Mouse (Mus musculus): ENCODE measurements around the gene Cemip2. TPM values are rescaled to one million over a fixed set of nuclear protein-coding genes. Genes with fewer than 3 reads are reported as not detected.

The Cemip2 gene
- total RNA-seq, 2 experiments from 2014 or later = 13.7 to 14.1 TPM

DNA sequence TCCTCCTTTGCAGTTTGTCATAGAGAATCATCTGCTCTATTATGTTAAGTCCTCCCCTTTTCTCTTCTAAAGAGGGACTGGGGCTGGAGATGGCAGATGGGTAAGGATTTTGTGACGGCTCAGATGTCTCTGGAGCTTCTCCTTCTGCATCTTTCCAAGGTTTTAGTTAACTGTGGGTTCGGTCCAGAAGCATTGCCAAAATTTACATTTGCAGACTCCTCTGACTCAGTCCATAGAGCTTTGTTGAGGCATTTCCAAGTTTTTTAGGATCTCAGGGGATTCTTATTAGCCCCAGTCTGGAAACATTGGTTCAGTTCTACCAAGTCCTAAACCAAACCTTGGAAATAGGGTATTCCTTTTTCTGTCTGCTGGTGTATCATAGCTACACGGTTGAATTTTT, 1.5 kb upstream of the Cemip2 start:
- no peak for DNase-seq (ENCODE audit: low spot score)
- intact Hi-C loops (cut with DNase I) = loop anchor here (1.0 to 5.0 kb wide), 2 partner anchors 46 to 167 kb away; no protein-coding TSS in a partner anchor

DNA sequence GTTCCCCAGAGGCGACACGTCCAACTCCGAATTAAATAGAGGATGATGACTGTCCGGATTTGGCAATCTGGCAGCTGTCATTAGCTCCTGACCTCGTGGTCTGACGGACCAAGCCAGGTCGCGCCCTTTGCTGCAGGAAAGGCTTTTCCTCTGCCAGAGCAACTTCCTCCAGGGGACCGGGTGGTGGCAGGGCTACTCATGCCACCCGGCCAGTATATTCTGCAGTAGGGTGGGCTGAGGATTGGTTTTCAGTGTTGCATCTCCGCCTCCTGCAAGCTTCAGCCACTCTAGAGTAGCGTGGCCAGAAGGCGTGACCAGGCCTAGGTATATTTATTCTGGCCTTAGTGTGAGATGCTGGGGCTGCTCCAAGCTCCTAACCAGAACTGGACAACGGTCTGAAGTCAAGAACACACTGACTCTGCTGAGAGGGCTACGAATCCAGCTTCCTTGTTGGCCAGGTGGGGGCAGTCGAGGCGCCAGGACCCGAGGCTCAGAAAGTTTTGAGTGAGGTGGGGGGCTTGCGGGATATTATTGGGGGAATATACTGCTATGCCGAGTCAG, 891 bp upstream of the Cemip2 start:
- DNase-seq (ENCODE audit: low spot score) = peak; percentile 53
- intact Hi-C loops (cut with DNase I) = loop anchor here (1.0 to 5.0 kb wide), 2 partner anchors 45 to 166 kb away; no protein-coding TSS in a partner anchor

DNA sequence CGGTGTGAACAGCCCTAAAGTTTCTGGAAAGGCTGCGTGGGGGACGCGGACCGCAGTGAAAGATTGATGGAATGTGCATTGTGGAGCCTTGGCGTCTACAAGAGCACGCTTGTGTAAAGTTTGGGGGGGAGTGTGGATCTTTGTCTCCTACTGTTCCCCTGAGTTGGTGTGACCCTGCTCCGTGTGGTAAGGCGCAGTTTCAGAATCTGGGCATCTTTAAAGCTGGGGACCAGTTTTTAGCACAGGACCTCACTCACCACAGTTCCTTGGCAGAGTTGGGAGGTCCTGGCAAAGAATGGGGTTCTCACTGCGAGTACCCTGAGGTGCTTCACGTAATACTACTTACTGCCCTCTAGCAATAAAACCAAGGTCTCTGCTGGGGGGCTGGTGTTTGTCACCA, 964 bp downstream of the Cemip2 start:
- no peak for DNase-seq (ENCODE audit: low spot score)
- intact Hi-C loops (cut with DNase I) = loop anchor here (5.0 kb wide), 1 partner anchor 43 kb away; no protein-coding TSS in a partner anchor

DNA sequence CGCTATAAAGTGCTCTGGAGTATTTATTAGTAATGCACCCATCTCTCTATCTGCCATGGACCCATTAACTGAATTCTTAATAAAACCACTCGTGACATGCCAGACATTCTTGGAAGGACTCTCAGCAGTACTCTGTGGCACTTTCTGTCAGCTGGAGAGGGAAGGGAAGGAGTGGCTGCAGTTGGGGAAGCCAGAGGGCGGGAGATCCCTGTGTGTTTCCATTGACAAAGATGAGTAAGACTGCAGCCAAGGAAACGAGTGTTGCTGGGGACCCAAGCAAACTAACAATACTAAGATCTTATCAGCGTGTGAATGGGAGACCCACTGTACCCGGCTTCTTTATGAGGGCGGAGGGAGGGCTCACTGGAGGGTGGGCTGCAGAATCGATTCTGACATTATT, 2.5 kb downstream of the Cemip2 start:
- DNase-seq (ENCODE audit: low spot score) = no peak
- intact Hi-C loops (cut with DNase I) = no loop called here

DNA sequence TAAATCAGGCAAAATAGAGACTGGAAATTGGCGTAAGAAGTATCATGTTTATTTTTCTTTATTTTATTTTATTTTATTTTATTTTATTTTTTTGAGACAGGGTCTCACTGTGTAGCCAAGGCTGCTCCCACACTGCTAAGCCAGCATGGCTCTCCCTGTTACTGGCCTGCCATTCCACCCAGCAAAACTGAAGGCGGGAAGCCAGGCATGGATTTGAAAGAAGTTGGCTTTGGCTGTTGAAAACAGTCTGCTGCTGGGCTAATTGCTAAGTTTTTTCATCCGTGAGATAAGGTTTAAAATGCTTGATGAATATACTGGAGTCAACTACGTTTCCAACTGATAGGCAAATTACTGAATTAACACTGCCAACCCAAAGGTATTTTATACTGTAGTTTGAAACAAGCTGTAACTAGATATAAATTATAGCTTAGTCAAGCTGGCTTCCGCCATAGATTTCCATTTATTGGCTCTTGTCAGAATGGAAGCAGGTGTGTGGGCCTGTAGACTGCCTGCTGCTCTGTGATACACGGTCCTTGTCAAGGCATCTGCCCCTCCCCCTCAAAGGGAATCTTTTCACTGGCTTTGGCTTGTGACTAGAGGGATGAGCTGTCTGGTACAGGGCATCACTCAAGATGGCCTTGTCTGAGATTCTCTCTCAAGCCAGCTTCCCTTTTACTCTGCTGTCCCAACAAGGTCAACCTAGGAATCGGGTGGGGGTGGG, 3.1 kb downstream of the Cemip2 start:
- DNase-seq (ENCODE audit: low spot score) = no peak
- intact Hi-C loops (cut with DNase I) = no loop called here

DNA sequence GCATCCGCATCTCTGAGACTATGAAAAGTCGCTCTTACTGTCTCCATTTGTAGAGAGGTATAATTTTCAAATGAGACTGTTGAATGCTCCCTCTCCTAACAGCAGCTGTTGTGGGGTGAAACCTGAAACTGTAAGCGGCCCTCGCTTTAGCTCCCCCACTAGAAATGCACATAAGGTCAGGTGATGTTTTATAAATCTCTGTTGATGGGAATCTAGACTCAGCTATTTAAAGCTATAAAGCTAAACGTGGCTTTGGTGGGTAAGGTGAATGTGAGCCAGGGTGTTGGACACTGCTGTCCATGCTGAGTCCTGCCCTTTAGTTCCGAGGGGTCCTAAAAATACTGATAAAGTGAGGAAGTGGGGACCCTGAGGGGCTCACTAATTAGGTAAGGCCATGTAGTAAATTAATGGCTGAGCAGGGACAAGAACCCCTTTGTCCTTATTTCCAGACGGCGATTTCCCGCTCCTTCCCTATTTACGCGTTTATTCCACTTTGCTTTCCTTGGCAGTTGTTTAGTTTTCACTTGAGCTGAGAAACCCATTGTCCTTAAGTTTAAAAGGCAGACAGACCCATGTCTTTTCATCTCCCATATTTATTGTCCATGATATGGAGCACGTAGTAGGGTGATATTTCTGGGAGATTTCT, 3.8 kb downstream of the Cemip2 start:
- DNase-seq (ENCODE audit: low spot score) = no peak
- intact Hi-C loops (cut with DNase I) = no loop called here

DNA sequence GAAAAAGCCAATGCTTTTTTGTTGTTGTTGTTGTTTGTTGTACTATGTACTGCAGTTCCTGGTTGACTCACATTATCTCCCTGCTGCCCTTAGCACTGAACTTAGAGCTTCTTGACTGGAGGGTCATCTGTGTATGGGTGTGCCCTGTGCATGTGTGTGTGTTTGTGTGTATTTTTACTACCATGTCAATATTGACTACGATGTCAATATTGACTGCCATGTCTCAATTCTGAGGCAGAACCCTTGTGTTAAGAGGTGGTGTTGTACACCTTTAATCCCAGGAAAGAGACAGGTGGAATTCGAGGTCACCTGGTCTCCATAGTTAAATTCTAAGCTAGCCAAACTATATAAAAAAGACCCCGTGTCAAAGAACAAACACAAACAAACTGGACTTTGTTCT, 5.6 kb downstream of the Cemip2 start:
- intact Hi-C loops (cut with DNase I) = no loop called here
- DNase-seq (ENCODE audit: low spot score) = no peak

DNA sequence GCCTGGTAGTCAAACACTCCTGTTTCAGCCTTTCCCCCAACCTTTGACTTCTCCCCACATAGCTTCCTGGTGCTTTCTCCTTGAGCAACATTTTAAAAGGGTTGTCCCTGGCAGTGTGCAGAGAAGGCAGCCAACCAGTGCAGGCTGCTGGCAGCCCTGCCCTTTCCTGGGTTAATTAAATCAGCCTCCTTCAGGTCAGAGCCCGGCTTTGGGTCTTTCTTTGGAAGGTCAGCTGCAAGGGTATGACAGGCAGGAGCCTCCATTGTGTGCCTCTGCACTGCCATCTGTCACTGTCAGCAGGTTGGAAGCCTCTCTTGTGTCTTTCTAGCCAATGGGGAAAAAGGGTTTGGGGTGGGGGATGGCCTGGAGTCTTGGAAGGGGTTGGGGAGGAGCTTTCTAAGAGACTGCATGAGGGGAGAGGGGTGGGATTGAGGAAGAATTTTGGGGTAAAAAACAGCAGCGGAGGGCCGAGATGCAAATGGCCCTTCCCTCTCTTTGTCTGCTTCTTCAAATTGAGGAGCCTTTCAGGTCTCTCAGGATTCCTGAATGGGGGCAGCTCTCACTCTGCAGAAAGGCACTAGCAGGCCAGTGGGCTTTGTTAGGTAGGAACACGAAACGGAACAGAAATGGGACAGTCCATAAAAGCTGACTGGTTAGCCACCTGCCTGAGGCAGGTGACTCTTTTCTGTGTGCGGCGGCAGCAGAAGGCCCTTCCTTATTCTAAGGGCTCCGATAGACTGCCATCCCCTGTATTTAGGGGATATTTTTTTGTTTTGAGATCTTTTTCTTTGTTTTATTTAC, 6.4 kb downstream of the Cemip2 start:
- intact Hi-C loops (cut with DNase I) = no loop called here
- DNase-seq (ENCODE audit: low spot score) = no peak

DNA sequence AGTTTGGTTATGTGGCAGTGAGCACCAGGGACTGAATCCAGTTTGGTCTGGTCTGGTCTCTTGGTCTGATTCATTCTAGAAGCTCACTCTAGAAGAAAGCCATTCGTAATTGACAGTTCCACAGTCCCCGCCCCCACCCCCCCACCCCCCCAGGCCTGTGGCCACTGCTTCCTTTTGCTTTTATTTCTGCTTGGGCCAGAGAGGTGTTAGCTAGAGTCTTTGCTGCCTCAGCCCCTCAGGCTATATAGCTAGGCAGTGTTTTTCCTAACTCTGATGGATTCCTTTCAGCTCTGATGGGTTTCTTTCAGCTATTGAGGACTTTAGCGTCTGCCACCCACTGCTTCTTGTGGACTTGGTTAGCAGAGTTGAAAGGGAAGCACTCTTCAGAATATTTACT, 7.0 kb downstream of the Cemip2 start:
- DNase-seq (ENCODE audit: low spot score) = no peak

DNA sequence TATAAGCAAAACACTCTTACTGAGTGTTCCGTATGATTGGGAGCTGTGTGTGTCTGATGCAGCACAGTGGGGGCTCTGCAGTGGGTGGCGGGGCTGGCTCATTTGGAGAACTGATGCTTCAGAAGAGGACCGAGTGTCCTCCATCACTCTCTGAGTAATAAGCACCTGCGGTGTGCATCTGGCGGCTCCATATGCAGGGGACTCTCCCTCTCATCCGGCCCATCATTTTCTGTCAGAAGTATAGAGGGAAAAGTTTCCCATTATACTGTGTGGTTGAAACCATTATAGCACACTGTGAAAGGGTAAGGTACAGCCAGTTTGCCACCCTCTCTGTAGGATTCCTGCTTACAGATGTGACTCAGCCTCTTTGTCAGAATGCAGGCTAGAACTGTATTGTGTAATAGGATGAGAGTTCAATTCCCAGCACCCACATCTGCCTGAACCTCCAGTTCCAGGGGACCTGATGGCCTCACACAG, 8.9 kb downstream of the Cemip2 start:
- intact Hi-C loops (cut with DNase I) = no loop called here
- no peak for DNase-seq (ENCODE audit: low spot score)

More for the DNA sequence above, 7.0 kb downstream of the Cemip2 start:
- intact Hi-C loops (cut with DNase I) = no loop called here

DNA sequence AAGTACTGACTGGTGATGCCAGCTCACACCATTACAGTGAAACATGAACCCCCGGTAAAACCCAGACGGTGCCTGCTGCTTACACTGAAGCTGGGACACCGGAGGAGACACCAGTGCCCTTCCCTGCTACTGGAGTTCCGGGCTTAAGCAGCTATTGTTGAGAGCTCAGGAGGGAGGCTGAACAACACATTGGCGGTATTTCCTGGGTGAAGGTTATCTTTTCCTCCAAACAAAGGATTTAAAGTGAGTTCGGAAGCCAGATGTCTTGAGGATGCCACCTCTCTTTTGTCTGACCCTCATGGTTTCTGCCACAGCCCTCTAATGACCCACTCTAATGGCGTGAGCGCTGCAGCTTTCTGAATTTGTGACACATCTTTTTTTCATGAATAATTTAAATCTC, 10.9 kb downstream of the Cemip2 start:
- no peak for DNase-seq (ENCODE audit: low spot score)
- intact Hi-C loops (cut with DNase I) = no loop called here

DNA sequence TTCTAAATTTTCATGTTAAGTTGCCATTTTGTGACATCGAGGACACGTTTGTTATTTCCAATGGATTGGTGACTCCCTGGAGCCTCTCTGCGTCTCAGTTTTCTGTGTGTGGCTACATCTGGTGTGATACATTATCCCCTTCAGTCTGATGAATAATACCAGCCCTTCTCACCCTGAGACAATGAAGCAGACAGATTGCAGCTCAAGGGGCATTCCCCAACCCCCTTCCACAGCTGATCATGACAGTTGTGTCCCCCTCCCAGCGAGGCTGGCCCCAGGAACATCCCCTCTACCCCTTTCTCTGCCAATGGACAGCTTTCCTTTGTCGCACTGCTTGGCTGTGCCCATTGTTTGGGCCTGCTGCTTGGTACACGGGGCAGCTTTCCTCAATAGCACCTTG, 11.5 kb downstream of the Cemip2 start:
- DNase-seq (ENCODE audit: low spot score) = no peak
- intact Hi-C loops (cut with DNase I) = no loop called here

DNA sequence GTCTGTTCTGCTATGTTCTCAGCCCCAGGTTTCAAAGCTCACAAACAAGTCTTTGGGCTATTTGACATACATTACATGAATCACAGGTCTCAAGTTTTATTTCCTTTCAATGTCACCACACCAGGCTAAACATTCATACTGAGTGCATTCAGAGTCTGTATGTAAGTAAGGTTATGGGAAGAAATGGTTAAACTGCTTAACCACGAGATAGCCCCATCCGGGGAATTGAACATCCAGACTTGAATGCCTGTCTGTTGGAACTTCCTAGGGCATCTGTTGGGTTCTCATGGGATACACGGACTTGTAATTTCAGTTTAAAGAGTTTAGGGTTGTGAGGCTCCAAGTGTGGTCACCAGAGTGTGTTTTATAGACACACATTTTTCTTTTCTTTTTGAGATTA, 13.2 kb downstream of the Cemip2 start:
- intact Hi-C loops (cut with DNase I) = no loop called here
- no peak for DNase-seq (ENCODE audit: low spot score)

DNA sequence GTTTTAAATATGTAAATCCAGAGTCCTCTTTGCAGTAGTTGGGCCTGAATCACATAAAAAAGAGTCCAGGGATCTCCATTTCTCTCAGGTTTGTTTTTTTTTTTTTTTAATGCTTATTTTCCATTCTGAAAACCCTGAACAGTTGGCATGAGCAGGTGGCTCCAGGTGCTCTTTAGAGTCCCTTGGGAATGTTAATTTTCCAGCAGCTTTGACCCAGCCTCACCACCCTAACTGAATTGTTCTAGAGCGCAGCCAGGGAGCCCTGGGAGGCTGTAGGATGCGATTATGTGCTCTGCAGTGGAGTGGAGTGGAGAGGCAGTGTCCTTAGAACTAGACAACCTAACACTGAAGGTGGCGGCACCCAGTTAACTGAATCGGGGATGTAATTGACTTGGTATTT, 13.7 kb downstream of the Cemip2 start:
- intact Hi-C loops (cut with DNase I) = no loop called here
- DNase-seq (ENCODE audit: low spot score) = no peak

DNA sequence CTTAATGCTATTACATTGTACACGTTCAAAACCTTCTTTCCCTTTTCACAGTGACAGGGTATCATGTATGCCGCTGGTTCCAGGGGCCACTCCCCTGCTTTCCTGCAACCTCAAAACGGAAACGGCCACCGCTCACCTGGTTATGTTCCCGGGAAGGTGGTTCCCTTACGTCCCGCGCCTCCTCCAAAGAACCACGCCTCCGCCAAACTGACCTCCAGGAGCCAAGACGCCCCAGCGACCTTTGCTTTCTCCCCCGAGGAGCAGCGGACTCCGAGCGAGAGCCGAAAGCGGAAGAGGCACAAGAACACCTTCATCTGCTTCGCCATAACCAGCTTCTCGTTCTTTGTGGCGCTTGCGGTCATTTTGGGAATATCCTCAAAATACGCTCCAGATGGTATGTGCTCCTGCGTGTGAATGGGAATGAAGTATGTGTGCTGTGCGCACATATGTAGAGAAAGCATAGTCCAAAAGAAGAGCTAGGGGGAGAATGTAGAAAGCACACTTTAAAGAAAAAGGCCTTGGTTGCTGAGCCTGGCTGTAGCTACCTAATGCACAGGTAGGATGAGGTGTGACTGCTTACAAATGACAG, 14.5 kb downstream of the Cemip2 start:
- DNase-seq (ENCODE audit: low spot score) = no peak
- intact Hi-C loops (cut with DNase I) = no loop called here

DNA sequence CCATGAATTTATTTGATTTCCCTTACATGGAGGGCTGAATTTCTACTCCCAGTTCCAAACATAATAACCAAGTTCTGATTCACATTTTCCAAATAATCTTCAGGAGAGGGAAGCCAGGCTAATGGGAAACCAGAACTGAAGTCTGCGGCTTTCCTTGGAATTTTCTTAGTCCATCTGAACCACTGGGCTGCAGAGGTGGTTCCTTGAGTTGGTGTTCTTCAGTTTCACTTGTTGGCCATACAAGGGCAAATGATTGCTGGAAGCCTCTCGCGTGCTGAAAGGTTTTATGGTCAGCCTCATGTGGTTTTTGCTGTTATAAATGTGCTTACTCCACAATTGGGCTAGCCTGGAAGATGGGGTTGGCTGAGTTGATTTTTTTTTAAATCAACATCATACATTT, 16.4 kb downstream of the Cemip2 start:
- intact Hi-C loops (cut with DNase I) = no loop called here
- DNase-seq (ENCODE audit: low spot score) = no peak

DNA sequence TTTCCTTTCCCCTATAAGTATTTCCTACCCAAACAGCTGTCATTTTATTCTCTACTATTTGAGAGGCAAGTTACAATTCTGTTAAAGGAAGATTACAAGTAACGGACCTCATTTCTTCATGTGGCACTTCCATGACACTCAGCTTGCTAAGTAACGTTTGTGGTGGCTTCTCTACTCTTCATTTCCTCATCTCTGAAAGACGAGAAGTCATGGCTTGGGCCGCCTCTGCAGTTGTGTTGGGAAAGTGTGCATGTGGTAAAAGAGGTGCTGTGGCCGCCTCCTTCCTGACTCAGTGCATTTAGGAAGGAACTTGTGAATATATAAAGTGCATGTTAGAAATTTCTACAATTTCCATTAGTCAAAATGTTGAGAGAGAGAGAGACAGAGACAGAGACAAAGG, 18.2 kb downstream of the Cemip2 start:
- intact Hi-C loops (cut with DNase I) = no loop called here
- DNase-seq (ENCODE audit: low spot score) = no peak

DNA sequence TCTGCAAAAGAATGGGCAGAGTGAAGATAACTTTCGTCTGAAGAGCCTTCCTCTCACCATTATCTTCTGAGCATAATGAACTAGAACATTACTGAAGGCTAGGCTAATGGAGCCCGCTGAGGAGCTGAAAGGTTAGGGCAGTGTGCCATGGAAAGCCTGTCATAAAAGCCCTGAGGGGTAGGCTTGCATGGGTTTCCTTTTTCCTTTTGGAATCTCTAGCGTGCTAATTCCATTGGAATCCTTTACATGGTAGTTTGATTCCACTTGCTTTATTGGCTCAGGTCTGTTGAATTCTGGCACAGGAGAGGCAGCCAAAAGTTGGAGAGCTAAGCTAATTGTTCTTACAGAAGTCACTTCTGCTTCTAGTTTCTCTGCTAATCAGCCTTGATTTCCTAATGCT, 20.6 kb downstream of the Cemip2 start:
- intact Hi-C loops (cut with DNase I) = no loop called here
- no peak for DNase-seq (ENCODE audit: low spot score)

DNA sequence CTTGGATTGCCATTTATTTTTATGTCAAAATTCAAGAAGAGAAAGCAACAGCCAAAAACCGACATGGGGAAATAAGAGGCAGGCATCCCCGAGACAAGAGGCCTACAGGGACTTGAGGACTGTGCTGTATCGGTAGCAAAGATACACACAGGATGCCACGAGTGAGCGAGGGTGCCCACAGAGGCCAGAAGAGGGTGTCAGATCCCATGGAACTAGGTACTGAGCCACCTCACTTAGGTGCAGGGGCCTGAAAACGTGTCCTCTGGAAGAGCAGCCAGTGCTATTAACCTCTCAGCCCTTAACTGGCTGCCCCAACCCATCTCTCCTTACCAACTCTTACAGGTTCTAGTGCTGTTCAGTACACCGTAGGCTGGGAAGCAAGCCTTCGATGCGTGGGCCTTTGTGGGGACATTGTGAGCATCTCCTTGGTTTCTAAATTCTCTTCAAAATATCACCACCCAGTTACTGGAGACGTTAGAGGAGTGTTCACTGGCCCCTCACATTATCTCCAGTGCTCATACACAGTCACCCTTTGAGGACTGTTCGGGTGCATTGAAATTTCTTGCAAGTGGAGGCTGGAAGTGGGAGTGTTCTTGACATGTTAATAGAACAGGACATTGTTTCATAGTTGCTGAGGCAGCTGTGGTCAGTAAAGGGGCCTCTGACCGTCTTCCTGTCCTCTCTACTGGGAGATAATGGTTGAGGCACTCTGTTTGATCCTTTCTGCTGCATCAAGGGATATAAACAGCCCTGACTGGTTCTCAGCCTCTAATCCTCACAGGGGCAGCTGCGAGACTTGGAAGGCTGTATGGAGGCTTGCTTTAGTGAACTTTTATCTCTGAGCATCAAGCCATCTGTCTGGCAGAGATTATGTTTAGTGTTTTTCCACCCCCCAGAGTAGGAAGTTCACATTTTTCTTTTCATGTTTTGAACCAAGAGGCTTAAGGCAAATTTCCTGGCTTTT, 21.6 kb downstream of the Cemip2 start:
- no peak for DNase-seq (ENCODE audit: low spot score)
- intact Hi-C loops (cut with DNase I) = no loop called here

All from heart, postnatal 25 days (tissue).